Mouse (Mus musculus): ENCODE measurements around the gene Kbtbd2.

Gene Kbtbd2

GRCm38 (mm10) chr6:56797311-56798151, at the start of gene Kbtbd2:
TSS of gene Kbtbd2 (minus strand) at chr6:56797813.
- DNase-seq (ENCODE audit: low spot score in 2 of 2), result peak; percentile 85 to 92

GRCm38 (mm10) chr6:56844365-56844764, 46.8 kb upstream of the Kbtbd2 start:
- no peak for DNase-seq (ENCODE audit: low spot score in 2 of 2)

- no peak for DNase-seq (ENCODE audit: low spot score in 2 of 2)
Measured at GRCm38 (mm10) chr6:56843229-56843628, 45.6 kb upstream of the Kbtbd2 start.

- no peak for DNase-seq (ENCODE audit: low spot score in 2 of 2)
Measured at GRCm38 (mm10) chr6:56837621-56838020, 40.0 kb upstream of the Kbtbd2 start.

- no peak for DNase-seq (ENCODE audit: low spot score in 2 of 2)
Measured at GRCm38 (mm10) chr6:56837166-56837565, 39.6 kb upstream of the Kbtbd2 start.

- no peak for DNase-seq (ENCODE audit: low spot score in 2 of 2)
Measured at GRCm38 (mm10) chr6:56835532-56835931, 37.9 kb upstream of the Kbtbd2 start.

- no peak for DNase-seq (ENCODE audit: low spot score in 2 of 2)
Measured at GRCm38 (mm10) chr6:56834769-56835168, 37.2 kb upstream of the Kbtbd2 start.

GRCm38 (mm10) chr6:56832830-56833229, 35.2 kb upstream of the Kbtbd2 start:
- DNase-seq (ENCODE audit: low spot score in 2 of 2), result no peak

- DNase-seq (ENCODE audit: low spot score in 2 of 2), result no peak
Measured at GRCm38 (mm10) chr6:56832407-56832796, 34.8 kb upstream of the Kbtbd2 start.

GRCm38 (mm10) chr6:56831697-56832406, 34.2 kb upstream of the Kbtbd2 start, which contains the start of gene Fkbp9:
TSS of gene Fkbp9 (plus strand) at chr6:56832059.
- DNase-seq (ENCODE audit: low spot score in 2 of 2), result peak; percentile 11 to 37

- DNase-seq (ENCODE audit: low spot score in 2 of 2), result no peak
Measured at GRCm38 (mm10) chr6:56825657-56826056, 28.0 kb upstream of the Kbtbd2 start.

GRCm38 (mm10) chr6:56819124-56819487, 21.5 kb upstream of the Kbtbd2 start:
- no peak for DNase-seq (ENCODE audit: low spot score in 2 of 2)

GRCm38 (mm10) chr6:56818436-56819123, 21.0 kb upstream of the Kbtbd2 start:
- no peak for DNase-seq (ENCODE audit: low spot score in 2 of 2)

- DNase-seq (ENCODE audit: low spot score in 2 of 2), result no peak
Measured at GRCm38 (mm10) chr6:56813332-56813731, 15.7 kb upstream of the Kbtbd2 start.

- DNase-seq (ENCODE audit: low spot score in 2 of 2), result no peak
Measured at GRCm38 (mm10) chr6:56808656-56809055, 11.0 kb upstream of the Kbtbd2 start.

GRCm38 (mm10) chr6:56806195-56806594, 8.6 kb upstream of the Kbtbd2 start:
- no peak for DNase-seq (ENCODE audit: low spot score in 2 of 2)

- DNase-seq (ENCODE audit: low spot score in 2 of 2), result no peak
Measured at GRCm38 (mm10) chr6:56805026-56805425, 7.4 kb upstream of the Kbtbd2 start.

GRCm38 (mm10) chr6:56798152-56798465, 496 bp upstream of the Kbtbd2 start:
- DNase-seq (ENCODE audit: low spot score in 2 of 2), result no peak

GRCm38 (mm10) chr6:56796668-56797141, 908 bp downstream of the Kbtbd2 start:
- no peak for DNase-seq (ENCODE audit: low spot score in 2 of 2)

- no peak for DNase-seq (ENCODE audit: low spot score in 2 of 2)
Measured at GRCm38 (mm10) chr6:56796232-56796631, 1.4 kb downstream of the Kbtbd2 start.

- no peak for DNase-seq (ENCODE audit: low spot score in 2 of 2)
Measured at GRCm38 (mm10) chr6:56794834-56795233, 2.8 kb downstream of the Kbtbd2 start.

GRCm38 (mm10) chr6:56789336-56789735, 8.3 kb downstream of the Kbtbd2 start:
- DNase-seq (ENCODE audit: low spot score in 2 of 2), result no peak

Measured in frontal cortex, postnatal 25 days (tissue).